Mouse (Mus musculus) T-cell, adult 2 months (primary cell): ENCODE measurements around the gene Gpc6.

ENCODE experiments used
- DNase-seq: peaks from one replicate; pipeline ENCODE4 v3.0.0; 2022; ENCODE audit warnings: low spot score

The Gpc6 gene

DNA sequence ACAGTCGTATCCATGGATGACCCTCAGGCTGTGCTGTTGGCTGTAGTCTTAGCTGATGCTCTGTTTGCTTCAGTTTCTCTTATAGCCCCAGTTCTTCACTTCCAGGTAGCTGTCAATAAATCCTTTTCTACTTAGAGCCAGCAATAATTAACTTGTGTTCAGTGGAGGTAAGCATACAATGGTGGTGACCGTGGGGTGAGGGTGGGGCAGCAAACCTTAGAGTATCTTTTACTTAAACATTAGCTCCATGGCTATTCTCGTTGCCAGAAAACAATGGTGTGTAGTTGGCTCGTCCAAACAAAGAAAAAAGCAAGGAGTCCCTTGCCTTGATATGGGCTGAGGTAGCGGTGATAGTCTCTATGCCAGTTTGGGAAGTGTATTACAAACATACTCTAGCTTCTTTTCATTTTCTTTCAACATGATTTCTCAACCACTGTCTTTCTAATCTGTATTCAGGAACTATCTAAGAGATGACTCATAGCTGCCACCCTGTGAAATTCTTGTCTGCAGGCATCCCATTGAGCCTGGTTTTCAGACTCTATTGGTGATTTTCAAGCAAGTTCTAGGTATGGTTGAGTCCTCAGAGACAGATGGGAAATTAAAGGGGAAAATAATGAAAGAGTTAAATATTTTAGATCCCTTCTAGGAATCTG lies 22.9 kb downstream of the Gpc6 start:
- no peak for DNase-seq

DNA sequence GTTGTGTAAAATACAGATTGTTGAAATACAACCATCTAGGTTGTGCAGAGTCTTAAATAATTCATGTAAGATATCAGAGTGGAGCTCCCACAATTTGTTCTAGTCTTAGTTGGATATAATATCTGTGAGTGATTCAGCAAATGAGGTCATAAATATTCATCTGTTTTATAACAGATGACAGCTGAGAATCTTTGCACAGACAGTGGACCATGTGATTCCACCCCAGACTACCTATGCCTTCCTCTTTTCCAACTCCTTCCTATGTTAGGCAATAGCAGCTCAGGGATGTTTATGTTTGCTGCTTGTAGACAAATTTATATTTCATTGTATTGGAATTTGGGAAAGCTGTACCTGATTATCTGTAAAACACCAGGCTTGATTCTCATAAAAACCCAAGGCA lies 32.0 kb downstream of the Gpc6 start:
- DNase-seq = no peak

DNA sequence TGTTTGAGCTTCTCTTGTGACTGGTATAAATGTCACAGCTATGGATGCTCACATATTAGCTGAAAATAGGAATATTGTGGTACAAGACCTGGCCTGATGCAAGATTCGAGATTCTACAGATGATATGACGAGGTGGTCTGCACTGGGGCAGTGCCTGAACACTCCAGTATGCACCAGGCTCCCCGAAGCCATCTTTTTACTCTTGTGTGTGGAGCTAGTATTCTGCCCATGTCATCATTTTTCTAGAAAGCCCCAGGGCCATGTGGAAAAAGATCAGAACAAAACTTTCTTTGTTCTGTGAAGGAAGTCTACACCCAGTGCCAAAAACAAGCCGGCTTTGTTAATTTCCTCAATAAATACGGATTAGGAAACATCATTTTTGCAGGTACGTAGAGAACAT lies 39.7 kb downstream of the Gpc6 start:
- DNase-seq = no peak

GRCm38 (mm10) chr14:116974708-116975107 lies 49.6 kb downstream of the Gpc6 start:
- DNase-seq = no peak

DNA sequence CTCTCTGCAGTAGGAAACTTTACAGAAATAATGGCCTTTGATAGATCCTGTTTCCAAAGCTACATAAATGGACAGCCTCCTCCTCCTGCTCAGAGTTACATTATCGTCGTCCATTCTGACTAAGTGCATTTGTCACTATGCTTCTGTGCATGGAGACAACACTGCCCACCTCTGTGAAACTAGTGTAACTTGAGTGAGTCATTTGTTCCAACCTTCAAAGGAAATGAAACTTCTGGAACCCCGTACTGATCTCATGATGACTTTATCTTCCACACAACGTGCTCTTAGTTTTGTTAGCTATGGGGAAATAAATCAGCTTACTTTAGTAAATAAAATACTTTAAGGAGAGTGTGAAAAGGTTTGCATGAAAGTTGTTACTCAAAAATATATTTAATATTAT lies 50.1 kb downstream of the Gpc6 start:
- no peak for DNase-seq

DNA sequence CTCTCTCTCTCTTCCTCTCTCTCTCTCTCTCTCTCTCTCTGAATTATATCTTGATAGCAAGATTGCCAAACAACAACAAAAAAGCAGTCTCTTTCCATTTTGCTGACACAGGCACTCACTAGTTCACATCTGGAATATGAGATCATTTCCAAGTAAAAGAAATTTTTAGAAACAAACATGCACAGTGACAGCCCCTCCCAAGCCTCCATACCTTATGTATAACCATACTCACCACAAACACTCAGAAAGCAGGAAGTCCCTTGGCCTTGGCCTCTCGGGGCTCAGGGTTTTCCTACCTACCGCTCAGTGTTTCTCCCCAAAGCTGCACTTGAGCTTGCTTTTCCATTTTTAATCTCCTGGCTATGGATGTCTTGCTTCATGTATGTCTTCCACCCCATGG lies 52.1 kb downstream of the Gpc6 start:
- no peak for DNase-seq

- no peak for DNase-seq
Observed at GRCm38 (mm10) chr14:116979714-116980382, 54.7 kb downstream of the Gpc6 start.

- no peak for DNase-seq
Observed at GRCm38 (mm10) chr14:116981711-116982110, 56.6 kb downstream of the Gpc6 start.

DNA sequence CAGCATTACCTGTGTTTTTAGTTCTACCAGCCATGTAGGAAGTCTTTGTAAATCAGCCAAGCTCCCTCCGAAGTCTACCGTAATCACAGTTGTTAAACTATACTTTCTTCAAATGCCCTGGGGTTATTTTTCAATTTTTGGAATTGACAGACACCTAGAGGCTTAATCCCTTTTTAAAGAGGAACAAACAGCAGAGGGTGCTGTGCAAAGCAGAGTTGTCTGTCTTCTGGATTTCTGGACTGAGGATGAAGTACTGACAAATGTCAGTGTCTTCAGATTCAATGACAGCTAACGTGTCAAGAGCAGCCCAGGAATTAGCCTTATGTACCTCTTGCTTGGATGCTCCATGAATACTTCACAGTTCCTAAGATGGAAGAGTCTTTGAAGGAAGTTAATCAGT lies 62.2 kb downstream of the Gpc6 start:
- DNase-seq = no peak

GRCm38 (mm10) chr14:117000376-117000775 lies 75.3 kb downstream of the Gpc6 start:
- no peak for DNase-seq

GRCm38 (mm10) chr14:117002313-117002712 lies 77.2 kb downstream of the Gpc6 start:
- DNase-seq = no peak

GRCm38 (mm10) chr14:117008781-117009180 lies 83.7 kb downstream of the Gpc6 start:
- no peak for DNase-seq

DNA sequence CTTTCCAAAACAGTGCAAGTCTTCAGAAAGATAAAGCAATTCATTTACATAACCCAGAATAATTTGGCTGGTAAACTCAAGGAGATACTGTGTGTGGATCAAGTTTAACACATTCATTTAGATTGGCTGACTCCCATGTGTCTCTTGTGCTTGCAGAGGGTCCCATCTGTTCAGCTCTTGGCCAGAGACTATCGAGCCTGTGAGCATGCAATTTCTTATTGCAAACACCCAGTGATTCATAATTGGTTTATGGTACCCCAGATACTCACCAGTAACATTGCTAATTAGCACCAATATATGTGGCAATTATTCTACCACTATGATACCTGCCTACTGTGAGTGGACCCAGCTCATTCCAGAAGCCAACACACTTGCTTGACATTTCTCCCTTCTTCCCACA lies 87.9 kb downstream of the Gpc6 start:
- DNase-seq = no peak

GRCm38 (mm10) chr14:117013554-117014117 lies 88.5 kb downstream of the Gpc6 start:
- DNase-seq = no peak

DNA sequence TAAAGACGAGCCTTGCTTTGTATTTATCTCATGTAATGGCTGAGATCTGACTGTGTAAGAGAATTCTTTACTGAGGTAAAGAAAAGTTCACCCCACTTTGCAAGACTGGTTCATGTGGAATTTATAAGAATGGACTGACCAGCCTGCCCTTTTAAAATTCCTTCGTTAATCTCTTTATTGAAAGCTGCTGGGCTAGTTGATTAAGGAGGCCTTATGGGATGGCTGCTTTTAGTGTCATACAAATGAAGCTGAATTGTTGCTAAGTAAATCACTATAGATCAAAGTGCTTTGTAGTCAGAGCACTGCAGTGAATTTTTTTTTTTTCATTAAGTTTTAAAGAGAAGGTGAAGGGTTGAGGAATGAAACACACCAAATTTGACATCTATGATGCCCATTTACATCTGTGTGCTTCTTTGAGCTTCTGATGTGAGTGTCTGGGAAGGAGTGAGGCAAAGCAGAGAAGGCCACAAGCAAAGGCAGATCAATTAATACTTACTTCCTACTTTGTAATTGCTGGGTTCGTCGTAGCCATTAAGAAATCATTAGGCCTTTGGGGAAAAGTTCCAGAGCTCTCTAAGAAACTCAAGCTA lies 90.3 kb downstream of the Gpc6 start:
- DNase-seq = no peak

DNA sequence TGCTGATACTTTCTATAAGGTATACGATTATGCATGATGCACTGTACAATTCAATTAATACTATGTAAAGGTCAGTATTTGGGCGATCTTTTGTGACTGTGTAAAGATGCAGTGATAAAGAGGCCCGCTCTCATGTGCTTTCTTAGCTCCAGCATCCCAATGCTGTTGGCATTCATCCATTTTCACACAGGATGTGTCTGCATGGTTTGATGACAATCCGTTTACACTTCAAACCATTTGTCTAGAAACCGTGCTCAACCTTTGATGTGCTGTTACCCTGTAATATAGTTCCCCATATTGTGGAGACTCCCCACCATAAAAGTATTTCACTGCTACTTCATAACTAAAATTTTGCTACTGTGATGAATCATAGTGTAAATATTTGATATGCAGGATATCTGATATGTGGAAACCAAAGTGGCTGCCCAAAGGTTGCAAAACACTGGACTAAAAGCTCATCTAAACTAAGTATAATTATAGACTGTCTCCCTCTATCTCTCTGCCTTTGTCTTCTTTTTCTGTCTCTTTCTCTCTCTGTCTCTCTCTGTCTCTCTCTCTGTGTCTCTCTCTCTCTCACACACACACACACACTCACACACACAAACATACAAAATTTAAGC lies 97.2 kb downstream of the Gpc6 start:
- DNase-seq = no peak

DNA sequence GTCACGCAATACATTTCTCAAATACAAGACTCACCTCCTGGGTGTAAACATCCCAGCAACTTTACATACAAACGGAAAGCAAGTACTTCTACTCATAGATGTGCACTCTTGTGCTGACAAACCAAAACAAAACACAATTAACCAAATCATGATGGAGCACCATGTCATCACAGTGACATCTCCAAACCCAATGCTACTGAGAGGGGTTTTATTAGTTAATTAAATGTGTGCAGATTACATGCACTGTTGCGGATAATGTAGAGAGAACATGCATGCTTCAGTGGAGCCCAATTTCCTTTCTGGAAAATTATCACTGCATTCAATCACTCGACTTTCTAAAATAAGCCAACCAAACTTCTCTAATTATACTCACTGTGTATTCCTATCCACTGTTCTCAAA lies 109.0 kb downstream of the Gpc6 start:
- no peak for DNase-seq

DNA sequence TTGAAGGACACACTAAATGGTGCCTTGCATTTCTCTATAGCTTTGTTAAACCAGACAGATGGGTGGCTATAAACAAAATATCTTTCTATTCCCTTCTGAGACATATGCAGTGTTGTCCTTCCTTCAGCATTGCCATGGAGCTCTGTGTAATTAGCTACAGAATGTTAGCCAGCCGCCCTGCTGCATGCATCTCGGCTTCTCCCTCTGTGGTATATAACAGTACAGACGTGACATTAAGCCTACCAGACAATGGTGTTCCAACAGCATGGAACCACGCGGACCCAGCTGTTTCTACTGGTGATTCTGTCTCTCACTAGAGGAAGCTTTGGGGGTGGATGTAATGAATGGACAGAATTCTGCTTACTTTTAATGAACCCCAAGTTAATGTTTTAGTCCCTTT lies 115.9 kb downstream of the Gpc6 start:
- no peak for DNase-seq

- DNase-seq = no peak
Observed at GRCm38 (mm10) chr14:117048951-117049350, 123.8 kb downstream of the Gpc6 start.

DNA sequence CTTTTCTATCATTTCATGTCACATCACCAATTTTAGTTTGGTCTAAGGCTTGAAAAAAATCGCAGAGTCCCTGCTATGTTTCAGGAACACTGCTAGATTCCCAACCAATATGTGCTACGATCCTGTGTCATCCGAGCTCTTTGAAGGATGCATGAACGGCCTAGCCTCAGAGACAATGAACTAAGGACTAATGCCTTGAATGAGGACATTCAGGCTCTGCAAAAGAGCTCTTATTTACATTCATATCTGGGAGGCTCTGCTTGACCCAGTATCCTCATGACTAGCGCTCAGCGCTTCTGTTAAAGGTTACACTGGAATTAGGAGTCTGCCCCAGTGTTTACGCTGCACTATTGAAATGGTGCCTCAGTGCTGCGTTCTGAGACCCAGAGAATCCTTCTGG lies 125.8 kb downstream of the Gpc6 start:
- no peak for DNase-seq

DNA sequence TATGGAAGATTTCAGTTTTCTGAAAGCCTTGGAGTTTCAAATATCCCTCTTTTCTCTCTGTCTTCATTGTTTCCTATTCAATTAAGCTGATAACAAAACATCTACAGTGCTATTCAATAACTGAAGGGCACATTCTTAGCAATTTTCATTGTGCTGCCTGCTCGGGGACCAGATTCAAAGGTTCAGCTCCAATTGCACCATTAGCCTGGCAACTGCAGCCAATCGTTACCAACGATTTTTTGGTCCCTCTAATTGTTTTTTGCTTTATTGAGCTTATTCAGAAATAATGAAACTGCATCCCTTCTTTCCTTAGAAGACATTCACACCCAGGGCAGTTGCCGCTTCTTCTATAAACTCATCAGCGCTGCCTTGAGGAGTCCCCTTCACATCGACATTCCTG lies 128.2 kb downstream of the Gpc6 start:
- no peak for DNase-seq

DNA sequence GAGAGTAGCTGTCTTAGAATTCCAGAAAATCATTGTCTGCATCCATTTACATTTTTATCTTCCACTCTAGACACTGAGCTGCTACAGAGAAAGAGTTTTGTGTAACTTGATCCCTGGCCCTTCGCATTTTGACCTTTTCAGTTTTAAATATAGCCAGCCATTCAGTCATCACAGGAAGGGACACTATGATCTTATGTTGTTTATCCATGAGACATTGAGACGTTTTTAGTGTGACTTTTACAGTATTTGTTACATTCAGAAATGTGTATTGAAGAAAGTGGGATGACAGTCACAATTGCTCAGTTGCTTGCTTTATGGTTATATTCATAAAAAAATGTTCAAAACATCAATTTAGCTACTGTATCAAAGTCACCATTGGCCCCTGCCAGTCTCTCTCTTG lies 130.0 kb downstream of the Gpc6 start:
- no peak for DNase-seq

GRCm38 (mm10) chr14:117061078-117061477 lies 136.0 kb downstream of the Gpc6 start:
- no peak for DNase-seq
